In the genomic region with DNA sequence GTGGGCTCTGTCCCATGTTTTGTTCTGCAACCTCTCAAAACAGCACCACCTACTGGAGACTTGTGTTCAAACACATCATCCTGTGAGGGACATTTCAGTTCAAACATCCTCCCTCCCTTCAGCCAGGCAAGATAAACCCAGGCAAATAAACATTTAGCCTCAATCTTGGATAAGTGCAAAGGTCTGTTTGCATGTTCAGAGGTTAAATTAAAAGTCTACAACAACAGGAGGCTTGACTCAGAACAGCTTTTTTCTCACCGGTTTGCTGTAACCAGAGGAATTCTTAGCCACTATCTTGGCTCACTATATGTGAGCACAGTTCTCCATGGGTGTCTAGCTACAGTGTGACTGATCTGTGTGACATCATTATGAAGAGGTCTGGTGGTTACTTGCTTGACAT, we compare ENCODE assay signal across 26 mouse cellular contexts. TPM values are rescaled to one million over a fixed set of nuclear protein-coding genes. Genes with fewer than 3 reads are reported as not detected.
DNase-seq lines count a peak whose midpoint lies in the region; ATAC-seq and TF ChIP-seq lines count a peak whose summit lies in the region.
"Had no signal": no experiment of that assay in that cellular context is flagged by ENCODE, and none has a peak within 500 bp of the region (broad histone marks: within the 10 kb centered on the region; RNA-seq: fewer than 3 reads in every experiment).

No protein-coding gene starts in this region.

- DNase-seq in layer of hippocampus, adult 2 months (ENCODE audit: low spot score in 2 of 2): no peak
- no peak for DNase-seq in layer of hippocampus, adult 9-10 months (ENCODE audit: low spot score)
- DNase-seq in lung, postnatal 0 days (ENCODE audit: low spot score): no peak
- DNase-seq in lung, postnatal 25 days (ENCODE audit: low spot score): no peak
- peak; percentile 2 for DNase-seq in MEL (ENCODE audit: low read depth, low spot score)
- no peak for DNase-seq in stomach, postnatal 0 days (ENCODE audit: low spot score)
- no peak for DNase-seq in hindbrain, embryonic 14.5 days (ENCODE audit: low spot score)
- DNase-seq: adrenal gland, adult 8-10 months; adrenal gland, postnatal 36 days; cerebellum, adult 11 months; cerebellum, adult 8-10 months; cerebellum, postnatal 14 days; embryo, embryonic 11 days; gastrocnemius, adult 2 months; gastrocnemius, postnatal 36 days; heart, adult 11 months; heart, postnatal 14 days had no signal

- H3K27ac ChIP-seq in layer of hippocampus, adult 2 months: no peak overlapping the region
- no peak overlapping the region for H3K27ac ChIP-seq in lung, postnatal 0 days (ENCODE audit: low read length)
- no peak overlapping the region for H3K27ac ChIP-seq in MEL (ENCODE audit: control insufficient read depth, low read depth, low read length)
- no peak overlapping the region for H3K27ac ChIP-seq in stomach, postnatal 0 days (replicated peaks)
- no peak overlapping the region for H3K27ac ChIP-seq in hindbrain, embryonic 14.5 days
- H3K27ac ChIP-seq: embryonic facial prominence, embryonic 15.5 days; forebrain, embryonic 10.5 days; gastrocnemius, adult 2 months; heart, embryonic 13.5 days; hindbrain, embryonic 13.5 days; intestine, embryonic 15.5 days had no signal

- no peak for TF ChIP-seq EP300 in lung, postnatal 0 days (IDR thresholded peaks at IDR 0.05)
- no peak for TF ChIP-seq EP300 in MEL (IDR thresholded peaks at IDR 0.05; ENCODE audit: low read depth in 1 of 2, low read length in 2 of 2)
- no peak for TF ChIP-seq EP300 in stomach, postnatal 0 days (optimal IDR thresholded peaks at IDR 0.05)

- 79% methylated on average over 1 of the region's 1 CpGs for WGBS in lung, postnatal 0 days
- WGBS in stomach, postnatal 0 days: 70% methylated on average over 1 of the region's 1 CpGs
- 93% methylated on average over 1 of the region's 1 CpGs for WGBS in hindbrain, embryonic 14.5 days

- no peaks in the 10 kb centered on the region for H3K9me3 ChIP-seq in lung, postnatal 0 days (ENCODE audit: low read length)
- no peaks in the 10 kb centered on the region for H3K9me3 ChIP-seq in MEL (replicated peaks; ENCODE audit: insufficient read depth, low read length)
- H3K9me3 ChIP-seq in stomach, postnatal 0 days (ENCODE audit: control insufficient read depth, low read length): no peaks in the 10 kb centered on the region
- 0 out of 2 replicates have a peak, but pooled peaks cover 4% of the 10 kb centered on the region for H3K9me3 ChIP-seq in hindbrain, embryonic 14.5 days (ENCODE audit: control insufficient read depth, low read length)
- H3K9me3 ChIP-seq: intestine, embryonic 15.5 days had no signal

- H3K4me1 ChIP-seq in lung, postnatal 0 days (ENCODE audit: insufficient read depth, low read depth, low read length): no peaks in the 10 kb centered on the region
- no peaks in the 10 kb centered on the region for H3K4me1 ChIP-seq in MEL (ENCODE audit: control insufficient read depth in 1 of 2, insufficient read depth in 2 of 2, low read length in 2 of 2)
- no peaks in the 10 kb centered on the region for H3K4me1 ChIP-seq in stomach, postnatal 0 days (replicated peaks; ENCODE audit: control insufficient read depth, insufficient read depth)
- no peaks in the 10 kb centered on the region for H3K4me1 ChIP-seq in hindbrain, embryonic 14.5 days (replicated peaks; ENCODE audit: control insufficient read depth, insufficient read depth, low read length)
- H3K4me1 ChIP-seq: forebrain, embryonic 10.5 days; heart, embryonic 13.5 days; hindbrain, embryonic 13.5 days; intestine, embryonic 15.5 days had no signal

- TF ChIP-seq CTCF in layer of hippocampus, adult 2 months (conservative IDR thresholded peaks at IDR 0.05): peak; percentile 26
- TF ChIP-seq CTCF in lung, postnatal 0 days (IDR thresholded peaks at IDR 0.05): peak; percentile 35
- TF ChIP-seq CTCF in MEL (IDR thresholded peaks at IDR 0.05 in 2 of 3, conservative IDR thresholded peaks at IDR 0.05 in 1 of 3; ENCODE audit: control insufficient read depth in 1 of 3, insufficient read depth in 1 of 3, low read depth in 2 of 3, low read length in 3 of 3, poor library complexity in 1 of 3, severe bottlenecking in 1 of 3): no peak; a peak in 2 of 6 replicates
- peak; percentile 42 for TF ChIP-seq CTCF in stomach, postnatal 0 days (IDR thresholded peaks at IDR 0.05; ENCODE audit: low read depth)

- no peak overlapping the region for H3K4me3 ChIP-seq in layer of hippocampus, adult 2 months
- H3K4me3 ChIP-seq in lung, postnatal 0 days (ENCODE audit: low read depth, low read length): no peak overlapping the region
- H3K4me3 ChIP-seq in MEL (ENCODE audit: control insufficient read depth in 1 of 2, insufficient read depth in 1 of 2, low read depth in 2 of 2, low read length in 2 of 2): no peak overlapping the region
- H3K4me3 ChIP-seq in stomach, postnatal 0 days (ENCODE audit: low read depth, low read length): no peak overlapping the region
- no peak overlapping the region for H3K4me3 ChIP-seq in hindbrain, embryonic 14.5 days (replicated peaks; ENCODE audit: low read length)
- H3K4me3 ChIP-seq: embryonic facial prominence, embryonic 15.5 days; erythroblast, embryonic 14.5 days; forebrain, embryonic 10.5 days; gastrocnemius, adult 2 months; heart, embryonic 13.5 days; hindbrain, embryonic 13.5 days; intestine, embryonic 15.5 days had no signal

- no peaks in the 10 kb centered on the region for H3K36me3 ChIP-seq in lung, postnatal 0 days (ENCODE audit: insufficient read depth, low read length)
- no peaks in the 10 kb centered on the region for H3K36me3 ChIP-seq in MEL (ENCODE audit: control insufficient read depth in 1 of 2, insufficient read depth in 2 of 2, low read length in 2 of 2)
- no peaks in the 10 kb centered on the region for H3K36me3 ChIP-seq in stomach, postnatal 0 days (ENCODE audit: control insufficient read depth, insufficient read depth, low read length)
- no peaks in the 10 kb centered on the region for H3K36me3 ChIP-seq in hindbrain, embryonic 14.5 days (replicated peaks; ENCODE audit: control insufficient read depth, insufficient read depth)
- H3K36me3 ChIP-seq: embryonic facial prominence, embryonic 15.5 days; forebrain, embryonic 10.5 days; heart, embryonic 13.5 days; hindbrain, embryonic 13.5 days; intestine, embryonic 15.5 days had no signal

- no peak for TF ChIP-seq RAD21 in MEL (IDR thresholded peaks at IDR 0.05; ENCODE audit: low read depth, low read length)

- H3K27me3 ChIP-seq in lung, postnatal 0 days (replicated peaks; ENCODE audit: insufficient read depth, low read length): no peaks in the 10 kb centered on the region
- no peaks in the 10 kb centered on the region for H3K27me3 ChIP-seq in MEL (ENCODE audit: control insufficient read depth in 1 of 2, insufficient read depth in 2 of 2, low read length in 2 of 2)
- H3K27me3 ChIP-seq in stomach, postnatal 0 days (ENCODE audit: control insufficient read depth, insufficient read depth, low read length): no peaks in the 10 kb centered on the region
- no peaks in the 10 kb centered on the region for H3K27me3 ChIP-seq in hindbrain, embryonic 14.5 days (ENCODE audit: control insufficient read depth, insufficient read depth, low read length)
- H3K27me3 ChIP-seq: embryonic facial prominence, embryonic 15.5 days; heart, embryonic 13.5 days; hindbrain, embryonic 13.5 days; intestine, embryonic 15.5 days; Patski had no signal

- no peak for ATAC-seq in lung, postnatal 0 days
- ATAC-seq in stomach, postnatal 0 days (ENCODE audit: low FRiP score, low TSS enrichment): peak; percentile 61; the same call in 1 of the 2 replicates
- no peak for ATAC-seq in hindbrain, embryonic 14.5 days (ENCODE audit: low FRiP score)
- ATAC-seq: forebrain, embryonic 16.5 days; intestine, embryonic 15.5 days; Patski had no signal

- H3K4me2 ChIP-seq in lung, postnatal 0 days (replicated peaks; ENCODE audit: low read depth, low read length): no peak overlapping the region
- no peak overlapping the region for H3K4me2 ChIP-seq in stomach, postnatal 0 days (replicated peaks; ENCODE audit: low read depth)
- no peak overlapping the region for H3K4me2 ChIP-seq in hindbrain, embryonic 14.5 days (replicated peaks)
- H3K4me2 ChIP-seq: embryonic facial prominence, embryonic 15.5 days; heart, embryonic 13.5 days; hindbrain, embryonic 13.5 days; intestine, embryonic 15.5 days had no signal

- TF ChIP-seq POLR2A in MEL (IDR thresholded peaks at IDR 0.05; ENCODE audit: control insufficient read depth in 1 of 2, insufficient read depth in 1 of 2, low read depth in 1 of 2, low read length in 2 of 2, poor library complexity in 1 of 2): no peak

- no peaks in the 10 kb centered on the region for H3K79me2 ChIP-seq in MEL (ENCODE audit: control insufficient read depth, insufficient read depth, low read length, poor library complexity)

- no peak overlapping the region for H3K9ac ChIP-seq in lung, postnatal 0 days (replicated peaks; ENCODE audit: low read depth)
- no peak overlapping the region for H3K9ac ChIP-seq in MEL (ENCODE audit: control insufficient read depth, low read depth, low read length, poor library complexity, severe bottlenecking)
- H3K9ac ChIP-seq in stomach, postnatal 0 days (ENCODE audit: low read length): no peak overlapping the region
- no peak overlapping the region for H3K9ac ChIP-seq in hindbrain, embryonic 14.5 days
- H3K9ac ChIP-seq: embryonic facial prominence, embryonic 15.5 days; heart, embryonic 13.5 days; hindbrain, embryonic 13.5 days; intestine, embryonic 15.5 days had no signal

TF ChIP-seq in MEL, 35 proteins besides CTCF, POLR2A, EP300 and RAD21:
- TF ChIP-seq POLR2AphosphoS2 (IDR thresholded peaks at IDR 0.05; ENCODE audit: low read length): no peak
- TF ChIP-seq SIN3A (IDR thresholded peaks at IDR 0.05; ENCODE audit: low read length): no peak
- no peak for TF ChIP-seq ELF1 (IDR thresholded peaks at IDR 0.05; ENCODE audit: low read depth, low read length)
- no peak for TF ChIP-seq CHD1 (IDR thresholded peaks at IDR 0.05; ENCODE audit: low read depth, low read length)
- TF ChIP-seq UBTF (IDR thresholded peaks at IDR 0.05; ENCODE audit: borderline replicate concordance, insufficient read depth, low read depth, low read length): no peak
- no peak for TF ChIP-seq ZC3H11A (IDR thresholded peaks at IDR 0.05; ENCODE audit: low read depth, low read length)
- TF ChIP-seq CHD2 (IDR thresholded peaks at IDR 0.05; ENCODE audit: low read length): no peak
- no peak for TF ChIP-seq MYB (IDR thresholded peaks at IDR 0.05; ENCODE audit: low read depth, low read length)

RNA-seq across cellular contexts. Expression of gene Ism1, which starts 22.6 kb away (rescaled TPM):
- 1 to 10 TPM; 6.0 TPM for total RNA-seq in layer of hippocampus, adult 2 months (2021)
- 14.5 and 15.1 TPM in 2 replicates for polyA plus RNA-seq in lung, postnatal 0 days (2015; fragmentation: Nextera tagmentation; extraction: Ambion mirVana)
- not detected in 2 replicates for total RNA-seq in MEL (2012; rRNA removed)
- polyA plus RNA-seq in MEL (2012; ENCODE audit: insufficient read depth in 1 of 2, insufficient read length in 2 of 2, low read depth in 1 of 2, low replicate concordance in 2 of 2, missing spikeins in 1 of 2): not detected
- 1.9 and 2.6 TPM in 2 replicates for polyA plus RNA-seq in stomach, postnatal 0 days (2015; fragmentation: Nextera tagmentation; extraction: Ambion mirVana)
- 0.98 and 1.3 TPM in 2 replicates for polyA plus RNA-seq in hindbrain, embryonic 14.5 days (2014; fragmentation: Nextera tagmentation; extraction: Ambion mirVana)
- total RNA-seq: common myeloid progenitor, adult 5-6 weeks had no signal
- polyA plus RNA-seq: erythroblast, embryonic 14.5 days; Patski had no signal

Comparison
In these comparisons a context has a peak if more than half of its experiments do, and no peak if none do; other contexts are left out.
1. CTCF ChIP-seq: peak in layer of hippocampus, adult 2 months (single experiment), lung, postnatal 0 days (single experiment) and stomach, postnatal 0 days (single experiment); none in MEL (0 of 3).